Mouse (Mus musculus): ENCODE data around the gene Olfr611. TPM values are rescaled to one million over a fixed set of nuclear protein-coding genes. Genes with fewer than 3 reads are reported as not detected.
"Not testable (repeated sequence)": the region's sequence is repeated elsewhere in the genome, so short reads cannot be mapped to it uniquely, and the experiment has no call there.

Olfr611 gene
- not detected in 2 replicates for polyA plus RNA-seq (2014; fragmentation: Nextera tagmentation; extraction: Ambion mirVana)

- not testable (repeated sequence) for DNase-seq
These were observed at the start of gene Olfr611 for GRCm38 (mm10) chr7:103520746-103521145. Olfr611 (minus strand) TSS chr7:103520846.

GRCm38 (mm10) chr7:103569043-103569442 is 48.4 kb upstream of the Olfr611 start, which contains the start of gene Olfr616:
Olfr616 (minus strand) TSS chr7:103569143.
- Histone ChIP-seq H3K36me3 (ENCODE audit: insufficient read depth) (no peaks in the 10 kb centered on the region), H3K4me2 (no peak within 1 kb of the TSS), H3K4me1 (ENCODE audit: insufficient read depth) (no peaks in the 10 kb centered on the region), H3K9ac (no peak within 1 kb of the TSS), H3K9me3 (ENCODE audit: low read depth, low read length) (no peaks in the 10 kb centered on the region), H3K27me3 (ENCODE audit: insufficient read depth, low read length) (no peaks in the 10 kb centered on the region), H3K27ac (ENCODE audit: low read depth) (no peak within 1 kb of the TSS), H3K4me3 (ENCODE audit: low read depth, low read length) (no peak within 1 kb of the TSS)
- 73% methylated on average over 3 of the region's 3 CpGs for WGBS
- DNase-seq (no peak), ATAC-seq (ENCODE audit: insufficient read depth) (no peak)
- TF ChIP-seq CTCF (IDR thresholded peaks at IDR 0.05; ENCODE audit: low read depth), result no peak

More at GRCm38 (mm10) chr7:103520746-103521145, at the start of gene Olfr611:
- H3K36me3 ChIP-seq (ENCODE audit: insufficient read depth); ATAC-seq (ENCODE audit: insufficient read depth); H3K4me2 ChIP-seq; H3K27ac ChIP-seq (ENCODE audit: low read depth); H3K4me1 ChIP-seq (ENCODE audit: insufficient read depth); H3K27me3 ChIP-seq (ENCODE audit: insufficient read depth, low read length); H3K9ac ChIP-seq; H3K4me3 ChIP-seq (ENCODE audit: low read depth, low read length); H3K9me3 ChIP-seq (ENCODE audit: low read depth, low read length): not testable (repeated sequence)
- whole genome bisulfite sequencing, result 66% methylated on average over 1 of the region's 1 CpGs

- WGBS, result 82% methylated on average over 2 of the region's 2 CpGs
- ATAC-seq (ENCODE audit: insufficient read depth) (no peak), DNase-seq (no peak)
- no peaks in the 10 kb centered on the region for H3K36me3 ChIP-seq (ENCODE audit: insufficient read depth)
- H3K9me3 ChIP-seq (ENCODE audit: low read depth, low read length), result no peaks in the 10 kb centered on the region
- H3K4me2 ChIP-seq, result no peak within 1 kb of the TSS
- TF ChIP-seq CTCF (IDR thresholded peaks at IDR 0.05; ENCODE audit: low read depth), result no peak
- no peak within 1 kb of the TSS for H3K27ac ChIP-seq (ENCODE audit: low read depth)
- no peak within 1 kb of the TSS for H3K4me3 ChIP-seq (ENCODE audit: low read depth, low read length)
- H3K27me3 ChIP-seq (ENCODE audit: insufficient read depth, low read length), result no peaks in the 10 kb centered on the region
- no peak within 1 kb of the TSS for H3K9ac ChIP-seq
- no peaks in the 10 kb centered on the region for H3K4me1 ChIP-seq (ENCODE audit: insufficient read depth)
These were observed 35.1 kb upstream of the Olfr611 start, which contains the start of gene Olfr615 for GRCm38 (mm10) chr7:103555779-103556178. Olfr615 (plus strand) TSS chr7:103556079.

- no peaks in the 10 kb centered on the region; the same call in 1 of the 2 replicates for H3K9me3 ChIP-seq (ENCODE audit: low read depth, low read length)
- no peak within 1 kb of the TSS for H3K4me2 ChIP-seq
- no peaks in the 10 kb centered on the region for H3K27me3 ChIP-seq (ENCODE audit: insufficient read depth, low read length)
- H3K4me1 ChIP-seq (ENCODE audit: insufficient read depth), result no peaks in the 10 kb centered on the region
- H3K4me3 ChIP-seq (ENCODE audit: low read depth, low read length), result no peak within 1 kb of the TSS
- no peak for TF ChIP-seq CTCF (IDR thresholded peaks at IDR 0.05; ENCODE audit: low read depth)
- H3K36me3 ChIP-seq (ENCODE audit: insufficient read depth), result no peaks in the 10 kb centered on the region
- no peak for ATAC-seq (ENCODE audit: insufficient read depth)
- DNase-seq, result no peak
- 53% methylated on average over 2 of the region's 2 CpGs for WGBS
- H3K9ac ChIP-seq, result no peak within 1 kb of the TSS
- H3K27ac ChIP-seq (ENCODE audit: low read depth), result no peak within 1 kb of the TSS
These were observed 27.1 kb upstream of the Olfr611 start, which contains the start of gene Olfr613 for GRCm38 (mm10) chr7:103547774-103548173. Olfr613 (plus strand) TSS chr7:103548074.

GRCm38 (mm10) chr7:103542617-103543016 is 22.0 kb upstream of the Olfr611 start, which contains the start of gene Olfr612:
Olfr612 (minus strand) TSS chr7:103542717.
- DNase-seq; H3K27ac ChIP-seq (ENCODE audit: low read depth); ATAC-seq (ENCODE audit: insufficient read depth); H3K36me3 ChIP-seq (ENCODE audit: insufficient read depth); H3K27me3 ChIP-seq (ENCODE audit: insufficient read depth, low read length); H3K4me3 ChIP-seq (ENCODE audit: low read depth, low read length); H3K9me3 ChIP-seq (ENCODE audit: low read depth, low read length); H3K9ac ChIP-seq; H3K4me1 ChIP-seq (ENCODE audit: insufficient read depth); H3K4me2 ChIP-seq: not testable (repeated sequence)
- WGBS, result 84% methylated on average over 2 of the region's 2 CpGs

- Histone ChIP-seq H3K9ac (no peak within 1 kb of the TSS), H3K4me2 (no peak within 1 kb of the TSS), H3K27me3 (ENCODE audit: insufficient read depth, low read length) (no peaks in the 10 kb centered on the region), H3K4me3 (ENCODE audit: low read depth, low read length) (no peak within 1 kb of the TSS), H3K9me3 (ENCODE audit: low read depth, low read length) (no peaks in the 10 kb centered on the region), H3K36me3 (ENCODE audit: insufficient read depth) (no peaks in the 10 kb centered on the region), H3K4me1 (ENCODE audit: insufficient read depth) (no peaks in the 10 kb centered on the region), H3K27ac (ENCODE audit: low read depth) (no peak within 1 kb of the TSS)
- ATAC-seq (ENCODE audit: insufficient read depth), result no peak
- no peak for TF ChIP-seq CTCF (IDR thresholded peaks at IDR 0.05; ENCODE audit: low read depth)
- DNase-seq, result no peak
- WGBS, result 78% methylated on average over 2 of the region's 2 CpGs
These were observed 8.6 kb downstream of the Olfr611 start, which contains the start of gene Olfr610 for GRCm38 (mm10) chr7:103512022-103512421. Olfr610 (minus strand) TSS chr7:103512122.

GRCm38 (mm10) chr7:103497962-103498361 is 22.7 kb downstream of the Olfr611 start, which contains the start of gene Olfr609:
Olfr609 (minus strand) TSS chr7:103498062.
- WGBS, result 50% methylated on average over 1 of the region's 1 CpGs
- DNase-seq (no peak), ATAC-seq (ENCODE audit: insufficient read depth) (no peak)
- Histone ChIP-seq H3K27me3 (ENCODE audit: insufficient read depth, low read length) (no peaks in the 10 kb centered on the region), H3K4me1 (ENCODE audit: insufficient read depth) (no peaks in the 10 kb centered on the region), H3K36me3 (ENCODE audit: insufficient read depth) (no peaks in the 10 kb centered on the region), H3K4me3 (ENCODE audit: low read depth, low read length) (no peak within 1 kb of the TSS), H3K27ac (ENCODE audit: low read depth) (no peak within 1 kb of the TSS), H3K4me2 (no peak within 1 kb of the TSS), H3K9ac (no peak within 1 kb of the TSS), H3K9me3 (ENCODE audit: low read depth, low read length) (no peaks in the 10 kb centered on the region)
- TF ChIP-seq CTCF (IDR thresholded peaks at IDR 0.05; ENCODE audit: low read depth), result no peak

GRCm38 (mm10) chr7:103477106-103477505 is 43.5 kb downstream of the Olfr611 start:
- not testable (repeated sequence) for H3K4me1 ChIP-seq (ENCODE audit: insufficient read depth); H3K27ac ChIP-seq (ENCODE audit: low read depth); H3K36me3 ChIP-seq (ENCODE audit: insufficient read depth); H3K27me3 ChIP-seq (ENCODE audit: insufficient read depth, low read length); ATAC-seq (ENCODE audit: insufficient read depth); DNase-seq; H3K4me2 ChIP-seq; H3K4me3 ChIP-seq (ENCODE audit: low read depth, low read length); H3K9ac ChIP-seq; H3K9me3 ChIP-seq (ENCODE audit: low read depth, low read length)
- 81% methylated on average over 9 of the region's 9 CpGs for WGBS

All from lung, embryonic 14.5 days (tissue).